Mouse (Mus musculus) ES-Bruce4 (cell line): ENCODE measurements at regions not wholly inside any gene's neighbourhood (a gene's known extent, or its start where the extent isn't known, plus 50 kb on each side); places are given as distances from the start of the nearest gene placed in this dataset.
A peak's percentile ranks its signal among the peaks of the same experiment; 100 is the strongest.

Source experiments
- H3K27ac ChIP-seq: 2 replicates; pipeline ENCODE4 v1.5.1; 2012; ENCODE audit warnings: low read length, inconsistent platforms; ENCODE audit not compliant: insufficient read depth
- H3K27me3 ChIP-seq: 2 replicates; pipeline ENCODE4 v1.6.1; 2012; ENCODE audit warnings: mild to moderate bottlenecking, low read length, inconsistent platforms; ENCODE audit not compliant: control insufficient read depth, poor library complexity, insufficient read depth, severe bottlenecking
- H3K36me3 ChIP-seq: 2 replicates; pipeline ENCODE4 v1.6.1; 2012; ENCODE audit warnings: inconsistent platforms, mild to moderate bottlenecking, low read length, moderate library complexity; ENCODE audit not compliant: control insufficient read depth, poor library complexity, insufficient read depth, severe bottlenecking
- H3K4me1 ChIP-seq: one replicate; pipeline ENCODE4 v1.8.1; 2011; ENCODE audit warnings: low read length; ENCODE audit not compliant: control insufficient read depth, insufficient read depth
- H3K4me3 ChIP-seq: 2 replicates; pipeline ENCODE4 v1.5.1; 2011; ENCODE audit warnings: low read depth, mild to moderate bottlenecking, low read length
- H3K9ac ChIP-seq: 2 replicates; pipeline ENCODE4 v1.6.1; 2012; ENCODE audit warnings: low read depth, mild to moderate bottlenecking, inconsistent platforms; ENCODE audit not compliant: poor library complexity, severe bottlenecking
- H3K9me3 ChIP-seq: replicated peaks from 2 replicates; pipeline ENCODE4 v1.6.1; 2012; ENCODE audit warnings: mild to moderate bottlenecking, low read length, inconsistent platforms; ENCODE audit not compliant: control insufficient read depth, poor library complexity, insufficient read depth, severe bottlenecking
- CTCF ChIP-seq: IDR thresholded peaks from one replicate; pipeline ENCODE4 v1.8.1; 2011; ENCODE audit warnings: low read depth, low read length
- EP300 ChIP-seq: IDR thresholded peaks from 2 replicates; pipeline ENCODE4 v1.6.1; 2011; ENCODE audit warnings: low read depth, low read length; ENCODE audit not compliant: insufficient read depth
- POLR2A ChIP-seq: IDR thresholded peaks from one replicate; pipeline ENCODE4 v1.8.1; 2011; ENCODE audit warnings: low read length; ENCODE audit not compliant: insufficient read depth

DNA sequence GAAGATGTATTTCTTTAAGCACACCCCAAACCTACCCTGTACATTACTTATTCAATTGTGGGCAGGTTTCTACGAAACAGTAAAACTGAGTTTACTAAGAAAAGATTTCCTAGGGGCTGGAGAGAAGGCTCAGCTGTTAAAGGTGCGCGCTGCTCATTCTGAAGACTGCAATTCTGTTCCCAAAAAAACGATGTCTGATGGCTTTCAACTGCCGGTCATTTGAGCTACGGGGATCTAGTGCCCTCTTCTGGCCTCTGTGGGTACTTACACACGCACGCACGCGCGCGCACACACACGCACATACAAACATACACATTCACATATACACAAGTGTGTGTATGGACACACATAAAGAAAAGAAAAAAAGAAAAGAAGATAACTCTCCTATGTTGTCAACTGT, 106.6 kb upstream of the Mdm1 start:
- no peaks in the 10 kb centered on the region for H3K4me1 ChIP-seq
- peaks cover 5% of the 10 kb centered on the region for H3K9me3 ChIP-seq
- H3K36me3 ChIP-seq: no peaks in the 10 kb centered on the region
- TF ChIP-seq POLR2A: no peak
- no peak for TF ChIP-seq EP300
- TF ChIP-seq CTCF: peak; percentile 48
- no peak overlapping the region for H3K27ac ChIP-seq
- H3K9ac ChIP-seq: no peak overlapping the region
- no peaks in the 10 kb centered on the region for H3K27me3 ChIP-seq
- no peak overlapping the region for H3K4me3 ChIP-seq

GRCm38 (mm10) chr10:118038465-118038864, 103.1 kb upstream of the Mdm1 start:
- H3K4me3 ChIP-seq: no peak overlapping the region
- H3K4me1 ChIP-seq: no peaks in the 10 kb centered on the region
- no peak overlapping the region for H3K27ac ChIP-seq
- no peaks in the 10 kb centered on the region for H3K36me3 ChIP-seq
- no peaks in the 10 kb centered on the region for H3K27me3 ChIP-seq
- H3K9me3 ChIP-seq: peaks cover 6% of the 10 kb centered on the region
- no peak for TF ChIP-seq EP300
- TF ChIP-seq POLR2A: no peak
- TF ChIP-seq CTCF: no peak
- H3K9ac ChIP-seq: no peak overlapping the region

DNA sequence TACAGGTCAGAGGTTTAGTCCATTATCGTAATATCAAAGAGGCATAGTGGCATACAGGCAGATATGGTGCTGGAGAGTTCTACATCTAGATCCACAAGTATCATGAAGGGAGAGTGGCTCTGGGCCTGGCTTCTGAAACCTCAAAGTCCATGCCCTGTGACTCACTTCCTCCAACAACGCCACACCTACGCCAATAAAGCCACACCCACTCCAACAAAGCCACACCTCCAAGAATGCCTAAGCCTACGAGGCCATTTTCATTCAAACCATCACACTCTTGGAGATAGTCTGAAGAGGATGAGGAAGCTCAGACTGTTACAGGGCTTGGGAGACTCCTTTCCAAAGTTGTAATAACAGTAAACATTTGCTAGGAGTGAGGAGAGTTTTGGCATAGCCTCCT, 102.6 kb upstream of the Mdm1 start:
- H3K4me3 ChIP-seq: no peak overlapping the region
- H3K36me3 ChIP-seq: no peaks in the 10 kb centered on the region
- no peaks in the 10 kb centered on the region for H3K27me3 ChIP-seq
- H3K4me1 ChIP-seq: no peaks in the 10 kb centered on the region
- H3K9me3 ChIP-seq: peaks cover 6% of the 10 kb centered on the region
- TF ChIP-seq EP300: no peak
- H3K27ac ChIP-seq: no peak overlapping the region
- no peak overlapping the region for H3K9ac ChIP-seq

DNA sequence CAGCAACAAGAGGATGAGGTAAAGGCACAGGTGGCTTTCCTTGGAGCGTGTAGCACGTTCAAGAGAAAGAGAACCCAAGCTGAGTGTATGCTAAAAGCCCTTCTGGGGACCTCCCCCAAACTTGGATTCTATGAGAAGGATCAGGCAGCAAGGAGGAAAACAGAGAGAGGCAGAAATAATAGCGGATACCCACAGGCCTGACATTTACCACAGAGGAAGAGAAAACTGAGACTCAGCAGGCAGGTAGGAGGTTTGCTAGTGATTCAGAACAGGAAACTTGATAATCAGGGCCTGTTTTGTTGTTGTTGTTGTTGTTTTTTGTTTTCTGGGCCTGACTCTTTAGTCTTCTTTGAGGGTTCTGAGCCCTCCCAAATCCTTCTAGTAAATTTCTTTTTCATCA, 100.5 kb upstream of the Mdm1 start:
- Histone ChIP-seq H3K9ac (no peak overlapping the region), H3K27ac (no peak overlapping the region), H3K27me3 (no peaks in the 10 kb centered on the region), H3K4me1 (no peaks in the 10 kb centered on the region), H3K4me3 (no peak overlapping the region), H3K36me3 (no peaks in the 10 kb centered on the region), H3K9me3 (peaks cover 4% of the 10 kb centered on the region)
- TF ChIP-seq POLR2A: no peak
- TF ChIP-seq CTCF: no peak
- no peak for TF ChIP-seq EP300

- Histone ChIP-seq H3K4me1 (no peaks in the 10 kb centered on the region), H3K9ac (no peak overlapping the region), H3K36me3 (no peaks in the 10 kb centered on the region), H3K4me3 (no peak overlapping the region), H3K27me3 (no peaks in the 10 kb centered on the region), H3K27ac (no peak overlapping the region), H3K9me3 (peaks cover 4% of the 10 kb centered on the region)
- no peak for TF ChIP-seq CTCF
- no peak for TF ChIP-seq POLR2A
- TF ChIP-seq EP300: no peak
Observed at GRCm38 (mm10) chr10:118043761-118044160, 97.8 kb upstream of the Mdm1 start.

DNA sequence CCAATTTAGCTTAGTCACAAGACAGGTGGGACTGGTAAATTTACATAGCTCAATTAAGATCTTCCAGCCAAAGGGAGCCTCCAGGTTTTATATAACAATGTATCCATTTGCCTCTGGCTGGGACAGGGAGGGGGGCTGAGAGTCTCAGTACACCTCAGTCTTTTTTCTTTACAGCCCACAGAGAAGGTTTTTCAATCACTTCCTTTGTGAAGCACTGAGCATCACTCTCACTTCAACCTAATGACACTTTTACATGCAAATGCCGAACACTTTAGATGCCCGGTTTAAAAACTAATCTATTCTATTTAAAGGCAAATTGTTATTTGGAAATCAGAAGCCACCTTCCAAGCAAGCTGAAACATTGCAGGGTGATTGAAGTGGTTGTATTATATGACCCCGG, 96.8 kb upstream of the Mdm1 start:
- TF ChIP-seq EP300 (0 out of 2 replicates have a peak, but pooled peaks have one; percentile 24), CTCF (no peak), POLR2A (no peak)
- no peaks in the 10 kb centered on the region for H3K36me3 ChIP-seq
- H3K9me3 ChIP-seq: peaks cover 3% of the 10 kb centered on the region
- H3K4me3 ChIP-seq: no peak overlapping the region
- H3K4me1 ChIP-seq: no peaks in the 10 kb centered on the region
- no peak overlapping the region for H3K9ac ChIP-seq
- no peak overlapping the region for H3K27ac ChIP-seq
- no peaks in the 10 kb centered on the region for H3K27me3 ChIP-seq
